Mouse (Mus musculus) kidney, adult 2 months (tissue): ENCODE results near the gene Prkg2. TPM values are rescaled to one million over a fixed set of nuclear protein-coding genes. Genes with fewer than 3 reads are reported as not detected.

Source experiments
- DNase-seq: peaks from one replicate; pipeline ENCODE4 v3.0.0; 2021
- H3K27ac ChIP-seq: fragments of 200-500 bp; 2 replicates; pipeline ENCODE4 v1.5.1; 2012; ENCODE audit warnings: low read depth, low read length, control low read depth, inconsistent platforms; ENCODE audit not compliant: insufficient read depth
- H3K27me3 ChIP-seq: fragments of 200-500 bp; replicated peaks from 2 replicates; pipeline ENCODE4 v1.6.1; 2012; ENCODE audit warnings: mild to moderate bottlenecking, moderate library complexity, low read length, inconsistent platforms; ENCODE audit not compliant: control insufficient read depth, insufficient read depth
- H3K36me3 ChIP-seq: fragments of 200-500 bp; 2 replicates; pipeline ENCODE4 v1.6.1; 2012; ENCODE audit warnings: mild to moderate bottlenecking, moderate library complexity, low read length, inconsistent platforms; ENCODE audit not compliant: control insufficient read depth, insufficient read depth
- H3K4me1 ChIP-seq: fragments of 200-500 bp; 2 replicates; pipeline ENCODE4 v1.6.1; 2011; ENCODE audit warnings: low read length; ENCODE audit not compliant: control insufficient read depth, insufficient read depth
- H3K4me3 ChIP-seq: fragments of 200-500 bp; 2 replicates; pipeline ENCODE4 v1.5.1; 2011; ENCODE audit warnings: mild to moderate bottlenecking, low read depth, low read length, control low read depth; ENCODE audit not compliant: insufficient read depth
- CTCF ChIP-seq: fragments of 200-500 bp; conservative IDR thresholded peaks from 2 replicates; pipeline ENCODE4 v1.5.1; 2011; ENCODE audit warnings: low read depth, mild to moderate bottlenecking, control low read depth, low read length, moderate library complexity, mixed read lengths; ENCODE audit not compliant: insufficient read depth, insufficient read length
- POLR2A ChIP-seq: fragments of 200-500 bp; IDR thresholded peaks from one replicate; pipeline ENCODE4 v1.6.1; 2011; ENCODE audit warnings: low read depth, low read length, control low read depth
- WGBS: fragments of 180-500 bp; shearing (Covaris S2); methylation state at CpG from one replicate; pipeline ENCODE4 v1.1.7; 2018; 5-methylcytosine and 5-hydroxymethylcytosine counted together
- polyA plus RNA-seq: library from polyadenylated mRNA; depleted of rRNA; stranded (reverse); fragments of >200 nt; gene quantifications from 2 replicates; pipeline ENCODE4 v1.2.3, GENCODE M21; 2012

The Prkg2 gene
- polyA plus RNA-seq, 1 experiment: 0.17 TPM

DNA sequence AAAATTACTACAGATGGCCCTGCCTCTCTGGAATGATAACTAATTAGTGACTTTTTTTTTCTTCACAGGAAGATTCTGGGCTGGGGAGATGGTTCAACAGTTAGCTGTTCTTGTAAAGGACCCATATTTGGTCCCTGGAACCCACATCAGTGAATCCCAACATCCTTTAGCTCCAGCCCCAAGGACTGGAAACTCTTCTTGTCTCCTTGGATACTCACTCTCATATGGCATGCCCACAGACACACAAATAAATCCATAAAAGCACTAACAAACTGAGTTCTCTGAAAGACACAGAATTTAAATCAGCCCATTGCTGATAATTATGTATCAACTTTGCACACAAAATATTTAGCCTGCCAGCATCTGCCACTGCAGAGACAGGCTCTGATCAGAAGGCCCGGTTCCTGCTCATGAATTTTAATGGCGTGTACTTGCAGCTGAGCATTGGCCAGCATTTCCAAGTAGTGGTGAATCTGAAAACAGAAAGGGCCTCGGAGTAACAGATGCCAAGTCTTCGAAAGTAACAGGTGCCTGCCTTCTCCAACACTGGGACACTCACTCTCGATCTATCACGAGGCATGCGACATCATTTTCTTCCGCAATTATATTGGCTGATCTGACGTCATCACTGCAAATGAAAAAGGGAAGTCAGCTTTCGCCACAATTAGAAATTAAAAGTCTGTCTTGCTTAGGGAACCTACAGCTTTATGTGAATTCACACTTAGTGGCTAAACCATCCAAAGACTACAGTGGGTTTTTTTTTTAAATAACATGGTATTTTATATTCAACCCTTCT lies 61.1 kb downstream of the Prkg2 start:
- Histone ChIP-seq H3K36me3 (no peaks in the 10 kb centered on the region), H3K4me3 (no peak overlapping the region), H3K27me3 (no peaks in the 10 kb centered on the region), H3K4me1 (no peaks in the 10 kb centered on the region), H3K27ac (no peak overlapping the region)
- WGBS: 79% methylated on average over 10 of the region's 10 CpGs
- TF ChIP-seq POLR2A (no peak), CTCF (no peak)
- peak; percentile 16 for DNase-seq

DNA sequence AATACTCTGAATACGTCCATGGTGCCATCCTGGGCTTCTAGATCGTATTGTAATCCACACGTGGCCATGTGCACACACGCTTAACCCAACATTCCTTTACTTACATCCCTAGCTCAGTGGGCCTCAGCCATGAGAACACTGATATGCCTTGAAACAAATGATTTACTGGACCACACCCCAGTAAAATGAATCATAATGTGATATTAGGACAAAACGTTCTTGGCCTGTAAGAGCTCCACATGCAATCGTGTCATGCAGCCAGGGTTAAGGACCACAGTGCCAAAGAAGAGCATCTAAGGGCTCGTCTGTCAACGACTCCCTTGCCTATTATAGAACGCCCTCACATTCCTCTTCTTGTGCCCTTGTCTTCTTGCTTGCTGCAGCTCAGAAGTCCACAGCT lies 70.5 kb downstream of the Prkg2 start:
- no peaks in the 10 kb centered on the region for H3K4me1 ChIP-seq
- WGBS: 73% methylated on average over 9 of the region's 9 CpGs
- H3K27ac ChIP-seq: no peak overlapping the region
- no peak for DNase-seq
- H3K36me3 ChIP-seq: no peaks in the 10 kb centered on the region
- TF ChIP-seq CTCF (no peak), POLR2A (no peak)
- no peaks in the 10 kb centered on the region for H3K27me3 ChIP-seq
- no peak overlapping the region for H3K4me3 ChIP-seq

DNA sequence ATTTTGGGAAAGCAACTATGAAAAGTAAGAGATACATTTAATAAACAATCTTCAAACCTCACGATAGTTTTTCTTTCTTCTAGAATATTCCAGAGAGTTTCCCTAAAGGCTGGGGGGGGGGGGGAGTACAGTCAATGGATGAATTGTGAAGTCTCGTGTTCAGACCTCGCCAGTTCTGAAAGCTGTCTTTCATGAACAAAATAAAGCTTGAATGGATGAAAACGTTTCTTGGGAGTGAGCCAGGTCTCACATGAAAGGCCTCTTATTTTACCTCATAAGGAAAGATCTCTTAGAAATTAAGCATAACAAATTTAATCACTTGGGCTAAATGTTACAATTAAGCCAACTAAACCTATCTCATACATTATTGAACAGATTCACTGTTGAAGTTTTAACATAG lies 72.0 kb downstream of the Prkg2 start:
- Histone ChIP-seq H3K4me3 (no peak overlapping the region), H3K27me3 (no peaks in the 10 kb centered on the region), H3K36me3 (no peaks in the 10 kb centered on the region), H3K4me1 (no peaks in the 10 kb centered on the region), H3K27ac (no peak overlapping the region)
- TF ChIP-seq CTCF (no peak), POLR2A (no peak)
- no peak for DNase-seq
- 70% methylated on average over 4 of the region's 4 CpGs for WGBS

DNA sequence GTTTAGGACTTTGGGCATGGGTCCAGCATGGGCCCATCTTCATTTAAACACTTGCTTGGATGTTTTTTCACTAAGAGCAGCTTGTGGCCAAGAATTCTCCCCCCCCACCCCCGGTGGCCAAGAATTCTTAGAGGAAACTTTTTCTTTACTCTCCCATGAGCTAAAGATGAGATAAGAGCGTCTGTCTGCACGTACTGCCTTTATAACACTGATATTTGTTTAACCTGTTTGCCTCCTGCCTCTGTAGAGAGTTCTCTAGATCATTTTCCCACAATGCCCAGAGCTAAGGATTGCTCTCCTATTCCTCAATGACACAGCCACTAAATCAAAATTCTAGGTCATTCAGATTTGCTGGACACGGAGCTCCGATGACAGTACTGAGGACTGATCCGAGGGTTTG lies 72.8 kb downstream of the Prkg2 start:
- DNase-seq: no peak
- no peaks in the 10 kb centered on the region for H3K27me3 ChIP-seq
- 69% methylated on average over 6 of the region's 6 CpGs for WGBS
- no peaks in the 10 kb centered on the region for H3K36me3 ChIP-seq
- no peak for TF ChIP-seq POLR2A
- TF ChIP-seq CTCF: no peak
- no peaks in the 10 kb centered on the region for H3K4me1 ChIP-seq
- no peak overlapping the region for H3K27ac ChIP-seq
- no peak overlapping the region for H3K4me3 ChIP-seq

DNA sequence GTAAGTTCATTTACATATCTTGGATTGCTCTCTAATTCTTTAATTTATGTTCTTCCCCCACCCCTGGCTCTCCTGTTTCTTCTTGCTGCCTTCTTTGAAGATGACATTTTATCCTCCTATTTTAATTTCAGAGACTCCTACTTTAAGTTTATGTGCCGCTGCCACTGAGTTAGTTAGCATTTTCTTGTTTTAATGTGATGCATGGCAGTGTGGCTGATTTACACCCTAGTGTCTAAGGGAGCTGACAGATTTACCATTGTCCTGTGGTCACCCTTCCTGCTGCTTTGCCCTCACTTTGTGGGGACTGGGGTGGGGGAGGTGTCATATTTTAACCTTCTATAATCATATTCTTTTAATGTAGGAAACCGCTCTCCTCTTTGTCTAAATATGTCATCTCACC lies 74.7 kb downstream of the Prkg2 start:
- H3K4me1 ChIP-seq: no peaks in the 10 kb centered on the region
- WGBS: 31% methylated on average over 2 of the region's 2 CpGs
- H3K4me3 ChIP-seq: no peak overlapping the region
- H3K27me3 ChIP-seq: no peaks in the 10 kb centered on the region
- no peaks in the 10 kb centered on the region for H3K36me3 ChIP-seq
- no peak overlapping the region for H3K27ac ChIP-seq
- no peak for DNase-seq
- no peak for TF ChIP-seq POLR2A
- no peak for TF ChIP-seq CTCF

DNA sequence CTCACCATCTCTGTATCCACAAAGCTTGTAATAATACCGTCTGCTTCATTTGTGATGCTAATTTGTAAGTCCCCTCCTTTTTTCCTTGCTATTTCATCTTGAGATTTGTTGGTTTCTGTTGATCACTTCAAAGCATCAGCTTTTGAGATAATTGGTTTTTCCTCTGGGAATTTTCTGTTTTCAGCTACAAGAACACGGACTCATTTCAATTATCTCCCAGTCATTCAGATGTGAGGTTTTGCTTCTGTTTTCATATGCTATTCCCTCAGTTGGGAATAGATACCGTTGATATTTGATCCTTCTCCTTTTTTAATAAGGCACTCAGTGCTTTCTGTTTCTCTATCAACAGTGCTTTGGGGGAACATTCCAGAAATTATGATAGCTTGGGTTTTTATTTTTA lies 81.6 kb downstream of the Prkg2 start:
- Histone ChIP-seq H3K27ac (no peak overlapping the region), H3K36me3 (no peaks in the 10 kb centered on the region), H3K4me3 (no peak overlapping the region), H3K4me1 (no peaks in the 10 kb centered on the region), H3K27me3 (no peaks in the 10 kb centered on the region)
- DNase-seq: no peak
- WGBS: 69% methylated on average over 3 of the region's 3 CpGs
- TF ChIP-seq CTCF (no peak), POLR2A (no peak)

DNA sequence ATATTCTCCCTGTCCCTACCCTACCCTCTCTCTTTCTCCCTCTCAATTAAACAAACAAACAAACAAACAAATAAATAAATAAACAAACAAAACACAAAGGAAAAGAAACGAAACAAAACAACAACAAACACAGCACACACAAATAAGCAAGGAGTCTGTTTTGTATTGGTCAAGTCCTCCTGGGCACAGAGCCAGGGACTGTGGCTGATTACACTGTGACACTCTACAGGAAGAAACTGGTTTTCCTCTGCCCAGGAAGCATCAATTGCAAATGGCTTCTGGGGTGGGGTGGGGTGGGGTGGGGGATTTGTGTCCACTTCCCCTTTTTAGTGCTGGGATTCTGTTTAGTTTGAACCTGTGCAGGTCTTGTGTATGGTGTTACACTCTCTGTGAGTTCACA lies 83.8 kb downstream of the Prkg2 start:
- no peak overlapping the region for H3K4me3 ChIP-seq
- WGBS: 52% methylated on average over 1 of the region's 1 CpGs
- no peak for DNase-seq
- H3K36me3 ChIP-seq: no peaks in the 10 kb centered on the region
- no peaks in the 10 kb centered on the region for H3K27me3 ChIP-seq
- no peaks in the 10 kb centered on the region for H3K4me1 ChIP-seq
- no peak overlapping the region for H3K27ac ChIP-seq
- TF ChIP-seq CTCF: no peak
- no peak for TF ChIP-seq POLR2A

DNA sequence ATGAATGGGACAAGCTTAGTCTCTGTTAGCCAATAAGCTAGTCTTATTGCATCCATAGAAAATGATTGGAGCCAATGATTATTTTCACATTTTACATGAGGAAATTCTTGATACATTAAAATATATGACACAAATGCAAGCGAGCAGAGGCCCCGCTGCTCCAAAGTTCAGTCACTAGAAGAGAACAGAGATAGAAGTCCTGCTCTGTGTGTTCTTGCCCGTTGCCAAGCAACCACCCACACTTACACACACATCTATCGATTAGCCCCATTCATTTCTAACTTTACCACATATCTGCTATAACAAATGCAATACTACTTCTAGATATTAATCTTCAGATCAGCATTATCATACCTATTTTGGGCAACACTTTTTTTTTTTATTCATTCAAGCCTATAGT lies 85.6 kb downstream of the Prkg2 start:
- TF ChIP-seq CTCF (no peak), POLR2A (no peak)
- Histone ChIP-seq H3K27me3 (no peaks in the 10 kb centered on the region), H3K36me3 (no peaks in the 10 kb centered on the region), H3K4me1 (no peaks in the 10 kb centered on the region), H3K27ac (no peak overlapping the region), H3K4me3 (no peak overlapping the region)
- 89% methylated on average over 4 of the region's 4 CpGs for WGBS
- no peak for DNase-seq
